Mouse (Mus musculus) ES-Bruce4 (cell line): ENCODE data around the gene Trim63. TPM values are rescaled to one million over a fixed set of nuclear protein-coding genes. Genes with fewer than 3 reads are reported as not detected.
"Not testable (repeated sequence)": the region's sequence is repeated elsewhere in the genome, so short reads cannot be mapped to it uniquely, and the experiment has no call there.

ENCODE experiments used
- H3K27ac ChIP-seq: 2 replicates; pipeline ENCODE4 v1.5.1; 2012; ENCODE audit warnings: low read length, inconsistent platforms; ENCODE audit not compliant: insufficient read depth
- H3K27me3 ChIP-seq: 2 replicates; pipeline ENCODE4 v1.6.1; 2012; ENCODE audit warnings: mild to moderate bottlenecking, low read length, inconsistent platforms; ENCODE audit not compliant: control insufficient read depth, poor library complexity, insufficient read depth, severe bottlenecking
- H3K36me3 ChIP-seq: 2 replicates; pipeline ENCODE4 v1.6.1; 2012; ENCODE audit warnings: inconsistent platforms, mild to moderate bottlenecking, low read length, moderate library complexity; ENCODE audit not compliant: control insufficient read depth, poor library complexity, insufficient read depth, severe bottlenecking
- H3K4me1 ChIP-seq: one replicate; pipeline ENCODE4 v1.8.1; 2011; ENCODE audit warnings: low read length; ENCODE audit not compliant: control insufficient read depth, insufficient read depth
- H3K4me3 ChIP-seq: 2 replicates; pipeline ENCODE4 v1.5.1; 2011; ENCODE audit warnings: low read depth, mild to moderate bottlenecking, low read length
- H3K9ac ChIP-seq: 2 replicates; pipeline ENCODE4 v1.6.1; 2012; ENCODE audit warnings: low read depth, mild to moderate bottlenecking, inconsistent platforms; ENCODE audit not compliant: poor library complexity, severe bottlenecking
- H3K9me3 ChIP-seq: replicated peaks from 2 replicates; pipeline ENCODE4 v1.6.1; 2012; ENCODE audit warnings: mild to moderate bottlenecking, low read length, inconsistent platforms; ENCODE audit not compliant: control insufficient read depth, poor library complexity, insufficient read depth, severe bottlenecking
- CTCF ChIP-seq: IDR thresholded peaks from one replicate; pipeline ENCODE4 v1.8.1; 2011; ENCODE audit warnings: low read depth, low read length
- EP300 ChIP-seq: IDR thresholded peaks from 2 replicates; pipeline ENCODE4 v1.6.1; 2011; ENCODE audit warnings: low read depth, low read length; ENCODE audit not compliant: insufficient read depth
- POLR2A ChIP-seq: IDR thresholded peaks from one replicate; pipeline ENCODE4 v1.8.1; 2011; ENCODE audit warnings: low read length; ENCODE audit not compliant: insufficient read depth
- polyA plus RNA-seq: library from polyadenylated mRNA; stranded (reverse); fragments of >200 nt; gene quantifications from 2 replicates; pipeline ENCODE4 v1.2.4, GENCODE M21; 2011; ENCODE audit warnings: low read depth; ENCODE audit not compliant: missing spikeins, insufficient read depth, insufficient read length

Trim63 gene
- polyA plus RNA-seq, 1 experiment: 5.4 TPM

DNA sequence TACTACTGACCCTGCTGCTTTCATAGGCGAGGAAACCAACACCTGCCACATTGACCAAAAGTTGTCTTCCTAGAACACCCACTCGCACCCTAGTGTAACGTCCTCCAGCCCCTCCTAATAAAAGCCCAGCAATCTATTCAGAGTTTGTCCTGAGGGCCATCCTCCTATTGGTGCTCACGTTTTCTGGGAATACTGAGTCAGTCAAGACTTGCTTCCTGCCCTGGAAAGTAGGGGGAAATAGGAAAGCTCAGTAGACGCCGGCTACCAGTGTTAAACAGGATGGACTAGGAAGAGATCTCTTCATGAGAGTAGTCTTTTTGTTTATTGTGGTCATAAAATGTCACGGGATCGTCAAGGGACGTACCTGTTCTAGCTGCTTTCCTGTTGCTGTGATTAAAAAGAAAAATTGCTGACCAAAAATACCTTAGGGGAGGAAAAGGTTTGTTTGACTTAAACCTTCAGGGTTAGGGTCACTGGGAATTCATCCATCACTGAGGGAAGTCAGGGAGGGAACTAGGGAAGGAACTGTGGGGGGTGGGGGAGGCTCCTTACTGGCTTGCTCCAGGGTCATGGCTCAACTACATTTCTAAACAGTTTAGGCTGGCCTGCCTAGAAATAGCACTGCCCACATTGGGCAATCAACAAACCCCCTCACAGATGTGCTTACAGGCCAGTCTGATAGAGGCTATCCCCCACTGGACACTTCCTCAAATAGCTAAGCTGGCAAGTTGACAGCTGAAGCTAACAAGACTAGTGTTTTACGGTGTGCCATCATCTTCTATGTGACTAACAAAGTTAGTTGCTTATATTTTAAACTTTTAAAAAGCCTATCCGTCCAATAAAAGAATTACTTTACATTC, 26.3 kb upstream of the Trim63 start:
- Histone ChIP-seq H3K27me3 (no peaks in the 10 kb centered on the region), H3K9me3 (no peaks in the 10 kb centered on the region), H3K4me1 (no peaks in the 10 kb centered on the region), H3K27ac (peak overlapping the region; percentile 85), H3K4me3 (peak overlapping the region; percentile 76), H3K36me3 (peaks cover 4% of the 10 kb centered on the region), H3K9ac (peak overlapping the region; percentile 88)
- TF ChIP-seq EP300: no peak

DNA sequence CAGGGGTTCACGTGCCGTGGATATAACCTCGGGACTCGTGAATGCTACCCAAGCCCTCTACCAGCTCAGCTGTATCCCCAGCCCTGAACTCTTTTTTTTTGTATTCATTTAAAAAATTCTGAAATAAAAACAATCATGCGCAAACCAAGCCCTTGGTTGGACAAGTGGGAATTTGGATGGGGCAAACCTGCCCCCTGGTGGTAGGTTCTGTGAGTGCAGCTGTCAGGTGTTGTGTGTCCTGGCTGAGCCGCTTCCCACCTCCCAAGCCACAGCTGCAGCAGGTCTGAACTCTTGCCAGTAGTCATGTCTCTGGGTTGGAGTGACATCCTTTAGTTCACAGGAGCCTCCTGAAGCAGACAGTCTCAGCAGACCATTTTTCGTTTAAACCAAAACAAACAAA, 22.9 kb upstream of the Trim63 start:
- Histone ChIP-seq H3K9me3 (no peaks in the 10 kb centered on the region), H3K27ac (no peak overlapping the region), H3K36me3 (no peaks in the 10 kb centered on the region), H3K27me3 (no peaks in the 10 kb centered on the region), H3K9ac (no peak overlapping the region), H3K4me3 (no peak overlapping the region), H3K4me1 (no peaks in the 10 kb centered on the region)
- peak; percentile 85 for TF ChIP-seq CTCF
- TF ChIP-seq EP300: no peak

DNA sequence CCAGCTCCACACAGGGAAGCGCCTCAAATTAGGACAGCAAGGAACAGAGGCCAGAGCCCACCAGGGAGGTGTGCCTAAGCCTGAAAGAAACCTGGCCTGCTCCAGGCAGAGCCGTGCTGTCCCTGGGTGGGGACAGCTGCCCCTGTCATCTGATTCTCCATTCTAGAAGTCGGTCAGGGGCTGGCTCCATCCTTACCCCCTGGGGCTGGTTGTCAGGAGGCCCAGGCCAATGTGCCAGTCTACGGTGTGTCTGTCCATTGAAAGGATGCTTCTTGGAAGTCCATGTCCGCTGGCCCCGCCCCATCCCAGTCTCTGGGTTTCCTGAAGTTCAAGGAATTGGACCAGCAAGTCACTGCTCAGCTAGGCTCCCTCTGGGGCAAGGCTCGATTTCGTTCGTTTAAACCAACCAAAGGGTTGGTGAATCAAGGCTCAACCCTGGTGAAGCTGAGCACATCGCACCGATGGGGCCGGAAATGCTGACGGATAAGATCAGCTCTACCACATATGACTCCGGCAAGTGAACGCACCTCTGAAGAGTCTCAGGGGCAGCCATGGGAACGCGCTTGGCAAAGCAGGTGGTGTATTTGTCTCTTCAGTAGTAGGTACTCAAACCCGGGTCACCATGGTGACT, 21.7 kb upstream of the Trim63 start:
- no peak overlapping the region for H3K4me3 ChIP-seq
- no peaks in the 10 kb centered on the region for H3K9me3 ChIP-seq
- no peaks in the 10 kb centered on the region for H3K36me3 ChIP-seq
- TF ChIP-seq POLR2A (no peak), EP300 (no peak), CTCF (no peak)
- no peaks in the 10 kb centered on the region for H3K4me1 ChIP-seq
- H3K9ac ChIP-seq: no peak overlapping the region
- no peak overlapping the region for H3K27ac ChIP-seq
- no peaks in the 10 kb centered on the region for H3K27me3 ChIP-seq

DNA sequence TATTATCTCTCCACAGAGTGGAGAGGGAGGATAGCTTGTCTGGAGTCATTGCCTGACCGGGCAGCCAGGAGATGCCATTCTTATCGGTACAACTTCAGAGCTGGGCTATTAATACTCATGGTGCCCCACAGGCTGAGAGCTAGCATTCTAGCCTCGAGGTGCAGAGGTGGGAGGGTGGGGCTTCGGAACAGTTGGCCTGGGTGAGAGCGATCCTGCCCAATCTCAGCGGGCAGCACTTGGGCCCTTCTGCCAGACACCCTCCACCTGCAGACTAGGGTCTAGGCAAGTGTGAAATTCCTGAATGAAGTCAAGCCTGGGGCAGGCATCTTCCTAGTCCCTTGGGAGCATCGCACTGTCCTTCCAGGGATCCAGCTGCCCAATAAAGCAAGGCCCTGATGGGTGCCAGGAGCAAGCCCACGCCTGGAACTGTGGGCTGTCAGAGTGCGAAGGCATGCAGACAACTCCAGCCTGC, 21.2 kb upstream of the Trim63 start:
- no peak overlapping the region for H3K4me3 ChIP-seq
- no peak overlapping the region for H3K27ac ChIP-seq
- TF ChIP-seq EP300: no peak
- no peak for TF ChIP-seq POLR2A
- TF ChIP-seq CTCF: no peak
- H3K4me1 ChIP-seq: no peaks in the 10 kb centered on the region
- no peaks in the 10 kb centered on the region for H3K9me3 ChIP-seq
- H3K36me3 ChIP-seq: no peaks in the 10 kb centered on the region
- H3K27me3 ChIP-seq: no peaks in the 10 kb centered on the region
- no peak overlapping the region for H3K9ac ChIP-seq

DNA sequence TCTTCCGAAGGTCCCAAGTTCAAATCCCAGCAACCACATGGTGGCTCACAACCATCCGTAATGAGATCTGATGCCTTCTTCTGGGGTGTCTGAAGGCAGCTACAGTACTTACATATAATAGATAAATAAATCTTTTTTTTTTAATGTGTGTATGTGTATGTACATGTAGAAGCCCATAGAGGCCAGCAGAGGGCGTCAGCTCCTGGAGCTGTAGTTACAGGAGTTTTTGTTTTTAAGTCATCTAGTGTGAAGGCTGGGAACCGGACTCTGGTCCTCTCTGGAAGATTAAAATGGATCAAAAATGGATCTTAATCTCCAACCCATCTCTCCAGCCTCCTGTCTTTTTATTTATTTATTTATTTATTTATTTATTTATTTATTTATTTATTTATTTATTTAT, 18.8 kb upstream of the Trim63 start:
- not testable (repeated sequence) for H3K27me3 ChIP-seq, H3K36me3 ChIP-seq, H3K4me1 ChIP-seq, H3K27ac ChIP-seq, H3K9me3 ChIP-seq, H3K9ac ChIP-seq, H3K4me3 ChIP-seq

DNA sequence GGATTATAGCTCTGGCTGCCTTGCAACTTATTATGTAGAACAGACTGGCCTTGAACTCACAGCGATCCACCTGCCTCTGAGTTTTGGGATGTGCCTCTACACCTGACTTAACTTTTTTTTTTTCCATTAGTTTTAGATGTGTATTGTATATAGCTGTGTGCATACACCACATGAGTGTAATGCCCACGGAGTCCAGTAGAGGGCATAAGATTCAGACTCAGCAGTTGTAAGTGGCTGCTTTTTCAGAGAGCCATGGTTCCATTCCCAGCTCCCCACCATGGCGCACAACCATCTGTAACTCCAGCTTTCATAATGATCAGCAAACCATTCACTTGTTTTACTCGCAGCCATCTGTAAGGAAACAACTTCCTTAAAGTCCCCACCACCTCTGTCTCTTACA, 18.4 kb upstream of the Trim63 start:
- no peak for TF ChIP-seq POLR2A
- no peak for TF ChIP-seq CTCF
- Histone ChIP-seq H3K27me3 (no peaks in the 10 kb centered on the region), H3K4me3 (no peak overlapping the region), H3K36me3 (no peaks in the 10 kb centered on the region), H3K9ac (no peak overlapping the region), H3K4me1 (peaks cover 2% of the 10 kb centered on the region), H3K9me3 (no peaks in the 10 kb centered on the region), H3K27ac (no peak overlapping the region)
